Mouse (Mus musculus) CD4-positive naive resting alpha-beta T cell, adult 57 days (primary cell): ENCODE measurements around the gene Marf1. TPM values are rescaled to one million over a fixed set of nuclear protein-coding genes. Genes with fewer than 3 reads are reported as not detected.

ENCODE experiments used
- total RNA-seq: library from RNA; stranded (reverse); gene quantifications from one replicate; pipeline ENCODE4 v1.2.4, GENCODE M21; 2023

The Marf1 gene
- total RNA-seq = 61.5 TPM

DNA sequence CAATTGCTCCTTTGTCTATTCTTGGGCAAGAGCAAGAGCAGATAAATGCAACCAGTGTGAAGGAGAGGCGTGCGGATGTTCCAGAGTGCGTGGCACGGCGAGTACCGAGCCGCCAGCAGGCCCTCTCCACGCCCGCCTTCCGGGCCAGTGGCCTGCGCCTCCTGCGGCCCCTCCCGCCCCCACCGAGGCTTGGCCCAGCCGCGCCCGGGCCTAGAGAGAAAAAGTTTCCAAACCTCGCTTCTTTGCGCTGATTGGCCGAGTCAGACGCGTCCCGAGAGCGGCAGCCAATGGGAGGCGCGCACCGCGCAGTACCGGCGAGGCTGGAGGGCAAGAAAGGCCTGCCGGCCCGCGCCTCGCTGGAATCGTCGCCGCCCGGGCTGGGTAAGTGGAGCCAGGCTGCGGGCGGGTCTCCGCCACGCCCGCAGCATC lies at the start of gene Marf1, which contains the start of gene Nde1:
Marf1 (minus strand) TSS at position 364 of the 429 bp plus-strand sequence.
Nde1 (plus strand) TSS at position 288 of the 429 bp plus-strand sequence.

Other genes starting within 250 kb of the Marf1 start
- not detected for gene 2900011O08Rik, start 176.7 kb downstream of the Marf1 start, total RNA-seq
- not detected for gene Ifitm7, start 176.5 kb downstream of the Marf1 start, total RNA-seq
- gene Nde1, start 76 bp downstream of the Marf1 start, total RNA-seq = 35.1 TPM
- 0.27 TPM for gene Myh11, start 128.0 kb upstream of the Marf1 start, total RNA-seq
- 43.4 TPM for gene Fopnl, start 154.1 kb upstream of the Marf1 start, total RNA-seq
- gene Abcc1, start 198.2 kb upstream of the Marf1 start, total RNA-seq = 50.8 TPM